Mouse (Mus musculus) MEL (cell line): ENCODE results near the gene Gm9903. TPM values are rescaled to one million over a fixed set of nuclear protein-coding genes. Genes with fewer than 3 reads are reported as not detected.

Source experiments
- DNase-seq: peaks from one replicate; pipeline ENCODE4 v3.0.0; 2011; ENCODE audit warnings: low read depth, low spot score
- H3K27ac ChIP-seq: 2 replicates; pipeline ENCODE4 v1.5.1; 2012; ENCODE audit warnings: low read depth, mild to moderate bottlenecking, control low read depth, low read length, moderate library complexity; ENCODE audit not compliant: control insufficient read depth
- H3K27me3 ChIP-seq, 2 experiments: fragments of 150-350 bp in 1 of 2; sonication (generic) in 1 of 2; 2 replicates each; pipeline ENCODE4 v1.6.1; 2012; ENCODE audit warnings: low read length in 2 of 2, mild to moderate bottlenecking in 2 of 2, improper control_type of control experiment in 1 of 2, moderate library complexity in 1 of 2; ENCODE audit not compliant: insufficient read depth in 2 of 2, control insufficient read depth in 1 of 2
- H3K36me3 ChIP-seq, 2 experiments: 2 replicates each; pipeline ENCODE4 v1.6.1; 2012 to 2014; ENCODE audit warnings: low read length in 2 of 2, improper control_type of control experiment in 1 of 2, inconsistent platforms in 1 of 2, mild to moderate bottlenecking in 1 of 2; ENCODE audit not compliant: insufficient read depth in 2 of 2, control insufficient read depth in 1 of 2
- H3K4me1 ChIP-seq, 2 experiments: fragments of 150-350 bp in 1 of 2; sonication (generic) in 1 of 2; 2 replicates each; pipeline ENCODE4 v1.6.1; 2012; ENCODE audit warnings: low read length in 2 of 2, improper control_type of control experiment in 1 of 2, mild to moderate bottlenecking in 1 of 2; ENCODE audit not compliant: insufficient read depth in 2 of 2, control insufficient read depth in 1 of 2
- H3K4me3 ChIP-seq, 2 experiments: fragments of 150-350 bp in 1 of 2; sonication (generic) in 1 of 2; 2 replicates each; pipeline ENCODE4 v1.5.1; 2012; ENCODE audit warnings: low read depth in 2 of 2, low read length in 2 of 2, mild to moderate bottlenecking in 2 of 2, moderate library complexity in 2 of 2, control low read depth in 1 of 2, improper control_type of control experiment in 1 of 2; ENCODE audit not compliant: control insufficient read depth in 1 of 2, insufficient read depth in 1 of 2
- H3K79me2 ChIP-seq: 2 replicates; pipeline ENCODE4 v1.6.1; 2012; ENCODE audit warnings: mild to moderate bottlenecking, low read length, moderate library complexity; ENCODE audit not compliant: control insufficient read depth, poor library complexity, insufficient read depth
- H3K9ac ChIP-seq: 2 replicates; pipeline ENCODE4 v1.6.1; 2012; ENCODE audit warnings: low read depth, mild to moderate bottlenecking, control low read depth, low read length, moderate library complexity; ENCODE audit not compliant: control insufficient read depth, poor library complexity, severe bottlenecking
- H3K9me3 ChIP-seq: fragments of 150-350 bp; sonication (generic); replicated peaks from 2 replicates; pipeline ENCODE4 v1.6.1; 2012; ENCODE audit warnings: mild to moderate bottlenecking, low read length, improper control_type of control experiment, moderate library complexity; ENCODE audit not compliant: insufficient read depth
- CHD1 ChIP-seq: IDR thresholded peaks from 2 replicates; pipeline ENCODE4 v1.6.1; 2012; ENCODE audit warnings: low read depth, mild to moderate bottlenecking, inconsistent platforms, low read length, improper control_type of control experiment
- CHD2 ChIP-seq: IDR thresholded peaks from 2 replicates; pipeline ENCODE4 v1.6.1; 2011; ENCODE audit warnings: low read length, improper control_type of control experiment
- CTCF ChIP-seq, 3 experiments: IDR thresholded peaks in 2 of 3; conservative IDR thresholded peaks in 1 of 3; 2 replicates each; pipeline ENCODE4 v1.5.1; 2011 to 2012; ENCODE audit warnings: low read length in 3 of 3, low read depth in 2 of 3, mild to moderate bottlenecking in 2 of 3, improper control_type of control experiment in 1 of 3, inconsistent platforms in 1 of 3, mixed read lengths in 1 of 3, moderate library complexity in 1 of 3; ENCODE audit not compliant: control insufficient read depth in 1 of 3, insufficient read depth in 1 of 3, poor library complexity in 1 of 3, severe bottlenecking in 1 of 3
- ETS1 ChIP-seq: IDR thresholded peaks from 2 replicates; pipeline ENCODE4 v1.6.1; 2012; ENCODE audit warnings: low read depth, mild to moderate bottlenecking, inconsistent platforms, low read length, improper control_type of control experiment, moderate library complexity
- GATA1 ChIP-seq: IDR thresholded peaks from 2 replicates; pipeline ENCODE4 v1.6.1; 2011; ENCODE audit warnings: low read depth, low read length, improper control_type of control experiment
- HCFC1 ChIP-seq: IDR thresholded peaks from 2 replicates; pipeline ENCODE4 v1.6.1; 2012; ENCODE audit warnings: low read depth, mild to moderate bottlenecking, inconsistent platforms, low read length, improper control_type of control experiment, moderate library complexity
- JUND ChIP-seq: IDR thresholded peaks from 2 replicates; pipeline ENCODE4 v1.6.1; 2011; ENCODE audit warnings: low read depth, mild to moderate bottlenecking, improper control_type of control experiment, low read length
- MAZ ChIP-seq: IDR thresholded peaks from 2 replicates; pipeline ENCODE4 v1.6.1; 2012; ENCODE audit warnings: low read depth, mild to moderate bottlenecking, inconsistent platforms, low read length, improper control_type of control experiment
- MYB ChIP-seq: IDR thresholded peaks from 2 replicates; pipeline ENCODE4 v1.6.1; 2011; ENCODE audit warnings: mild to moderate bottlenecking, low read depth, low read length, improper control_type of control experiment
- POLR2A ChIP-seq, 2 experiments: IDR thresholded peaks; 2 replicates each; pipeline ENCODE4 v1.6.1; 2011 to 2012; ENCODE audit warnings: low read length in 2 of 2, mild to moderate bottlenecking in 2 of 2, control low read depth in 1 of 2, improper control_type of control experiment in 1 of 2, low read depth in 1 of 2, moderate library complexity in 1 of 2; ENCODE audit not compliant: control insufficient read depth in 1 of 2, insufficient read depth in 1 of 2, poor library complexity in 1 of 2
- POLR2AphosphoS5 ChIP-seq: IDR thresholded peaks from 2 replicates; pipeline ENCODE4 v1.6.1; 2012; ENCODE audit warnings: low read depth, borderline replicate concordance, mild to moderate bottlenecking, inconsistent platforms, low read length, moderate library complexity, mixed read lengths
- RAD21 ChIP-seq: IDR thresholded peaks from 2 replicates; pipeline ENCODE4 v1.6.1; 2011; ENCODE audit warnings: mild to moderate bottlenecking, low read depth, low read length, improper control_type of control experiment
- TBP ChIP-seq: IDR thresholded peaks from 2 replicates; pipeline ENCODE4 v1.8.0; 2011; ENCODE audit warnings: low read depth, low read length, improper control_type of control experiment
- TCF12 ChIP-seq: IDR thresholded peaks from 2 replicates; pipeline ENCODE4 v1.6.1; 2014; ENCODE audit warnings: low read depth, mild to moderate bottlenecking, inconsistent platforms, low read length, improper control_type of control experiment, moderate library complexity
- UBTF ChIP-seq: IDR thresholded peaks from 2 replicates; pipeline ENCODE4 v1.6.1; 2012; ENCODE audit warnings: low read depth, mild to moderate bottlenecking, inconsistent platforms, low read length, improper control_type of control experiment, moderate library complexity, borderline replicate concordance; ENCODE audit not compliant: insufficient read depth
- ZC3H11A ChIP-seq: IDR thresholded peaks from 2 replicates; pipeline ENCODE4 v1.6.1; 2012; ENCODE audit warnings: low read depth, mild to moderate bottlenecking, inconsistent platforms, low read length, improper control_type of control experiment
- ZMIZ1 ChIP-seq: IDR thresholded peaks from 2 replicates; pipeline ENCODE4 v1.6.1; 2012; ENCODE audit warnings: low read depth, mild to moderate bottlenecking, inconsistent platforms, low read length, improper control_type of control experiment, moderate library complexity
- polyA plus RNA-seq, 2 experiments: library from polyadenylated mRNA; stranded (reverse) in 1 of 2; unstranded in 1 of 2; fragments of >175 nt in 1 of 2; fragments of >200 nt in 1 of 2; gene quantifications; 2 replicates each; pipeline versions ENCODE4 v1.2.1 to v1.2.4; 2012; ENCODE audit warnings: low replicate concordance in 2 of 2, low read depth in 1 of 2; ENCODE audit not compliant: insufficient read length in 2 of 2, insufficient read depth in 1 of 2, missing spikeins in 1 of 2
- total RNA-seq: library from RNA; depleted of rRNA; stranded (reverse); fragments of 300-350 nt; gene quantifications from 2 replicates; pipeline ENCODE4 v1.2.3, GENCODE M21; 2012

The Gm9903 gene
- total and polyA plus RNA-seq, 3 experiments: 0.19 to 0.36 TPM; not detected in 1

DNA sequence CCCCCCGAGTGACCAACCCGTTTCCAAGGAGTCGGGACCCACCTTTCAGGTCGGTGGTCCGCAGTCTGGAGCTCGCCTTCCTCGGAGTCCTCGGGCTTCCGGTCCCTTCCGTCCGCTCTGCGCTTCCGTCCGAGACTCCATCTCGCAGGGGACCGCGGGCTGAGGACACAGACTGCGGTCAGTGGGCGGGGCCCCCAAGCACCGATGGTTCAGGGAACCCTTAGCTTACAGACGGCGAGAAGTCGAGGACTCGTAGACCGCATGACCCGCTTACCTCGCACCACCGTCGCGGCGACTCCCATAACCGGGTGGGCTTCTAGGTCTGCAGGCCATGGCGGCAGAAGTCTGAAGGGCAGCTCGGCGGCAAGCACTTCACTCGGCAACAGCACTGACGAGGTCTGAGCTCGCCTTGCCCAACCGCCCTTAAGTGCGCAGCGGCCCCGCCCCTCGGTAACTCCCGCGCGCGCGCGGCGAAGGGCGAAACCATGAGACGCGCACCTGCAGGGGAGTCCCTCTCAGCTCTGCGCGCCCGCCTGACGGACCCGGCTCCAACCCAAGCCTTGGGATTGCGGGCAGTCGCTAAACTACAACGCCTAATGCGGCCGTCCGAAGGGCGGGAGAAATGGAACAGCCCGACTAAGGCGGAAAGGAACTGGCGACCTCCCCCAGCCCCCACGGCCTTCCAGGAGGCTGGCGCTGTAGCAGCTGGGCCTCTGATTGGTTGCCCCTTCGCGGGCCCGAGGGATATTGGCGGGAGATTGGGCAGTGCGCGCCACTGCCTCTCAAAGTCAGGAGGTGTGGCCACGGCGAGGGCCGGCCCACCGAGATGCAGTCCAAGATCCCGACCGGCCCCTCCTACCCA, 22.4 kb downstream of the Gm9903 start, which contains the start of gene Slbp:
TSS of gene Slbp (minus strand) at position 654 of the 862 bp plus-strand sequence.
- peak within 1 kb of the TSS; percentile 88 for H3K27ac ChIP-seq
- peaks cover 14 to 46% of the 10 kb centered on the region in 2 experiments for H3K36me3 ChIP-seq
- peaks cover 57% of the 10 kb centered on the region for H3K79me2 ChIP-seq
- DNase-seq: peak; percentile 100
- H3K4me1 ChIP-seq: peaks cover 4 to 22% of the 10 kb centered on the region in 2 experiments
- 0 out of 6 replicates have a peak, but pooled peaks of 1 of the 3 experiments have one; percentile 0 for TF ChIP-seq CTCF (IDR thresholded peaks at IDR 0.05 in 2 of 3, conservative IDR thresholded peaks at IDR 0.05 in 1 of 3; ENCODE audit: control insufficient read depth in 1 of 3, insufficient read depth in 1 of 3, low read depth in 2 of 3, low read length in 3 of 3, poor library complexity in 1 of 3, severe bottlenecking in 1 of 3)
- peak; percentile 96 for TF ChIP-seq TBP
- peak; percentile 99 for TF ChIP-seq POLR2AphosphoS5
- peak; percentile 61; the same call in 1 of the 2 replicates for TF ChIP-seq UBTF
- peak; percentile 99 to 100 for TF ChIP-seq POLR2A (IDR thresholded peaks at IDR 0.05; ENCODE audit: control insufficient read depth in 1 of 2, insufficient read depth in 1 of 2, low read depth in 1 of 2, low read length in 2 of 2, poor library complexity in 1 of 2)
- no peak for TF ChIP-seq GATA1
- no peak for TF ChIP-seq TCF12
- peak within 1 kb of the TSS; percentile 40 to 79 for H3K4me3 ChIP-seq
- H3K27me3 ChIP-seq: no peaks in the 10 kb centered on the region
- H3K9ac ChIP-seq: peak within 1 kb of the TSS; percentile 88
- no peaks in the 10 kb centered on the region for H3K9me3 ChIP-seq

- DNase-seq: no peak
- peak overlapping the region; percentile 86 for H3K9ac ChIP-seq
- H3K27ac ChIP-seq: peak overlapping the region; percentile 84
- TF ChIP-seq POLR2A (IDR thresholded peaks at IDR 0.05; ENCODE audit: control insufficient read depth in 1 of 2, insufficient read depth in 1 of 2, low read depth in 1 of 2, low read length in 2 of 2, poor library complexity in 1 of 2) (no peak; a peak in 1 of 4 replicates), TBP (no peak), RAD21 (no peak)
- H3K4me1 ChIP-seq: peaks cover 4 to 22% of the 10 kb centered on the region in 2 experiments
- peak overlapping the region in 1 of 2 experiments; percentile 42; a peak in 2 of 4 replicates for H3K4me3 ChIP-seq
- no peaks in the 10 kb centered on the region for H3K27me3 ChIP-seq
- H3K79me2 ChIP-seq: peaks cover 60% of the 10 kb centered on the region
- H3K36me3 ChIP-seq: peaks cover 12 to 39% of the 10 kb centered on the region in 2 experiments
- H3K9me3 ChIP-seq: no peaks in the 10 kb centered on the region
Observed at GRCm38 (mm10) chr5:33652783-33653173, 23.1 kb downstream of the Gm9903 start.

DNA sequence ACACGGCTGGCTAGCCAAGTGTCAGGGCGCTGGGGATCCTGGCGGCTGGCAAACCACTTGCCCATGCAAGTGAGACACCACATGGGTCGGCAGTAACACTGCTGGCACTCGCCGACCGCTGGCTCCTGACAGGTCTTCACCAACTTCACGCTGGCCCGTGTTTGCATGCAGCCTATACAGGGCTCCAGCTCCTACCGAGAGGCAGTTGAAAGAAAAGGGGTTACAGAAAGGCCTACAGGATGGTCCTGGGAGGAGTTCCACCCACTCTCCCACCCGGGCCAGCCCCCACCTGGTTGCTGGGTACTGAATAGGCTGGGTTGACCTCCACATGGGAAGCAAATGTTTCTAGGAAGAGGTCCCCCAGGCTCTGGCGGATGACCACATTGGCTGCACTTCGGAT, 24.7 kb downstream of the Gm9903 start:
- no peak for TF ChIP-seq CHD2
- TF ChIP-seq MYB: no peak
- TF ChIP-seq JUND: no peak
- no peak for TF ChIP-seq ETS1
- TF ChIP-seq CHD1: no peak
- no peak for TF ChIP-seq ZMIZ1
- no peak for TF ChIP-seq MAZ
- TF ChIP-seq HCFC1: no peak
- TF ChIP-seq ZC3H11A: no peak
- TF ChIP-seq, all 39 proteins: peak for 0
- peaks cover 4 to 25% of the 10 kb centered on the region in 2 experiments for H3K4me1 ChIP-seq
- no peak overlapping the region for H3K4me3 ChIP-seq
- DNase-seq: no peak
- H3K79me2 ChIP-seq: peaks cover 65% of the 10 kb centered on the region
- H3K9ac ChIP-seq: no peak overlapping the region
- no peaks in the 10 kb centered on the region for H3K27me3 ChIP-seq
- peaks cover 3 to 29% of the 10 kb centered on the region in 2 experiments for H3K36me3 ChIP-seq
- H3K27ac ChIP-seq: no peak overlapping the region
- H3K9me3 ChIP-seq: no peaks in the 10 kb centered on the region
